Mouse (Mus musculus) heart, postnatal 25 days (tissue): ENCODE data around the gene Fam107b. TPM values are rescaled to one million over a fixed set of nuclear protein-coding genes. Genes with fewer than 3 reads are reported as not detected.

Experiments
- DNase-seq: peaks from one replicate; pipeline ENCODE4 v3.0.0; 2022; ENCODE audit warnings: low spot score
- intact Hi-C: fragments of 180-260 bp; cut with DNase I; formaldehyde crosslinking; loops from one replicate; pipeline ENCODE4 v1.15.1; 2025
- total RNA-seq, 2 experiments: library from RNA; stranded (reverse); gene quantifications; 2 replicates each; pipeline ENCODE4 v1.2.3; 2021

Fam107b gene
- total RNA-seq, 2 experiments from 2014 or later, result 6.8 to 8.2 TPM

DNA sequence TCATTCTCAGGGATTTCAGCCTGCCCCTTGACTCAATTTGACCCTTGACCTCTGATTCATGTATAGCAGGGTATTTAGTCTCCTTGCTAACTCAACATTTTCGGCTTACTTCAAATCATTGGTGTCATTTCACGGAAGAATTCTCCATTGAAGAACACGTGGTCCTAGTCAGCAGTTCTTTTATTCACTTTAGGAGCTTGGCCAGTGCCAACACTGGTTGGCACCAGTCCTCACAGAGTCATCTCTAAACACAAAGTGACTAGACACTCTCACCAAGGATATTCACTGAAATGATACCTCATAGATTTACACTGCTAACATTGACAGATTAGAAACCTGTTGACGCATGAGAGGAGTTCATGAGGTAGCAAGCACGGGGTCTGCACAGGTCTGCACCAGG is 32.9 kb downstream of the Fam107b start:
- DNase-seq, result no peak
- intact Hi-C loops, result no loop called here

DNA sequence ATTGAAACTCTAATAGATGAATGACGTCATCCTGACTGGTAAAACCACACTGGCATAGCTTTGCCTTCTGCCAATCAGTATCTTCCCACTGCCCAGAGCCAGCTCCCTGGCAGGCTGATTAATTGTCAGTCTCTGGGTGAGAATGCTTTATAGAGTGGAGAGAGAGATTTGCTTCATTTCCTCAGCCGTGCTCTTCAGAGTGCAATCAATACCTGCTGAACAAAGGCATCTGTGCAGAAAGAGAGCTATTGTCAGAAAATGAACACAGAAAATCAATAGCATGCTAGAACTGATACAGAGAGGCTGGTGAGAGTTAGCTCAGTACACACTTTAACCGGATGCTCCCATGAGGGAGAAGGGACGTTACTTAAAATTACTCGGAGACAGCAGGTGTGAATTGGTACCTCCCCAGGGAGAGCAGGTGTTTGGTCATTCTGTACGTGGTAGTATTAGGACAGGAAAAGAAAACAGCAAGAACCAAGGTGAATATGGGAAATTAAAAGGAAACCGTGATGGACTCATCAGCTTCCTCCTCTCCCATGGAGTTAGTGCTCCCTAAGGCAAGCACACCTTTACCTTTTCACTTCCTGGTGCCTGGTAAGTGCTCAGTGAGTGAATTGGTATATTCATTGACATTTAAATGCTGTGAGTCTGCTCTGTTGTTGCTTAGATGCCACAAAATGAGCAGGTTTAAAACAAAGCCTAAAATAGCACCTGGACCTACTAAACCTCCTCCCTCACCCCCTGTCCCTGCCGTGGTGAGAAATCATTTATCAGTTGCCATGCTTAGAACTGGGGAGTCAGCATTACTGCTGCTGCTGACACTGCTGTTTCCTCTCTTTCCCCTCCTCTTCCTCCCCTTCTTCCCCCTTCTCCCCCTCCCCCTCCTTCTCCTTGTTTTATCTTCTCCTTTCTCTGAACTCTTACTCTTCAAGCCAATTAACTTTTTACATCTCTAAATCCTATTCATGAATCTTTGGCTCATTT is 38.9 kb downstream of the Fam107b start:
- DNase-seq, result no peak
- intact Hi-C loops, result no loop called here

DNA sequence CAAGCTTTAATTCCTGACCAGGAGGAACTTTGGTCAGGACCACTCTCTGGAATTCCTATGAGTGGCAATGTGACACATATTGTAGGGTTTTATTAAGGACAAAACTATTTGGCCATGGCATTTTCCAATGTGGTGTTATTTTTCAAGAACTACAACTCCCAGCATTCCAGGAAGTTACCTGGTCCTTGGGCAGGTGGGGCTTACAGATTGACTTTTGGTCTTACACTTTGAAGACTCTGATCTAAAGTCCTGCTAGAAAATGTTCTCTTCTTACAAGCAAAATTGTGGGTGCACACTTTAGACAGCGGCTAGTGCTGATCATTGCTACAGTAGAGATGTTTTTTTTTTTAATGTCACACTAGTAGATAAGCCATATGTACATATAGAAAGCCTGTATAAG is 48.2 kb downstream of the Fam107b start:
- no peak for DNase-seq
- intact Hi-C loops, result no loop called here

DNA sequence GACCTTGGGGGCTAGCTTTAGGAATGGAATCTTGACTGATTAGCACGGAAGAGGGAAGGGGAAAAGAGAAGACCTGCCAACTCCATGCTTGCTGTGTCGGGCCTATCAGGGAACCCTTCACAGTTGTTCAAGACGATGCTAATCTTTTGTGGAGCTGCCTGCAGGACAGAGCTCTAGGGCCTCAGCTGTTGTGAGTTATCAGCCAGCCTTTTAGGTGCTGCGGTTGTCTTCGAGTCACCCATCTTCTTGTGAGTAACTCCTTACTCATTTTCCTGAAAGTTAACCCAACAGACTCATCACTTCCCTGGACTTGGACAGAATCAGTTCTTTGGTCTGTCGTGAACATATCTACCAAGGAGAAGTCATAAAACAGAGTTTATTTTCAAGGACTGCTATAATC is 51.3 kb downstream of the Fam107b start:
- intact Hi-C loops, result no loop called here
- no peak for DNase-seq

DNA sequence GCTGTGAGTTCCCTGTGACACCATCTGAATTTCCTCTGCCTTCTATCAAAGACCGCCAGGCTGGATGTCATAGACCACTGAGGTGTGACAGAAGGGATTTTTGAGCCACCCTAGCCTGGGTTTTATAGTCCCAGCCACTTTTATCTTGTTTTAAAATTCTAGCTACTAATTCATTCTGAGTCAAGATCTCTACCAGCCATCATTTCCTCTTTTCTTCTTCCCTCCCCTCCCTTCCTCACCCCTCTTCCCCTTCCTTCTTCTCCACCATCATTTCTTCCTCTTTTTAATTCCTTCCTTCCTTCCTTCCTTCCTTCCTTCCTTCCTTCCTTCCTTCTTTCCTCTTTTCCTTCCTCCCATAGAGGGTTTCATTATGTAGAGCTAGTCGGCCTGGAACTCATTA is 51.9 kb downstream of the Fam107b start:
- intact Hi-C loops, result no loop called here

DNA sequence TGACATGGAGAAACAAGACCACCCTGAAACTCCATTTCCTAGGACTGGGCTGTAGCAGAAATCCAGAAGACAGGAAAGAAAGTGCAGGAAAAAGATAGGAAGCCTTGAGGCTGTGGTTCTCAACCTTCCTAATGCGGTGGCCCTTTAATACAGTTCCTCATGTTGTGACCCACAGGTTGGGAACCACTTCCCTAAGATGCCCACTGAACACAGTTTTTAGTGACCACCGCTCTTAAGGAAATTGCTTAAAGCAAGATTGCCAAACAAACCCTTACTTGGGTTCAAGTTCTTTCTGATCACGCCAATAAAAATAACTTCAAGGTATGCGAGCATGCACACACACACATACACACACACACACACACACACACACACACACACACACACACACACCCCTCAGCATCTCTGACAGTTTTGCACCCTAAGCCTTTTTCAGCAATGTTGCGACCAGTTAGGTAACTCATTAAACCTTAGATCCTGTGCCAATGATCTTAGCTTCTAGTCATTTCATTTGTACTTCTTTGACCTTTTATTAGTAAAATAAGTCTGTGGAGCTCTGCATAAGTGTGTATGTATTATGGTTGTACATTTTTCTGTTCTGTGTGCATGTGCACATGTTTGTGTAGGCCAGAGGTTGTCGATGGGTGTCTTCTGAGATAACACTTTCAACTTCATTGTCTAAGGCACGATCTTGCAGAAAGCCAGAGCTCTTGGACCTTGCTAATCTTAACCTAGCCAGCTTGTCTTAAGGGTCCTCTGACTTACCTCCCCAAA is 53.1 kb downstream of the Fam107b start:
- intact Hi-C loops, result no loop called here
- DNase-seq, result no peak

More for the DNA sequence above, 51.9 kb downstream of the Fam107b start:
- no peak for DNase-seq

DNA sequence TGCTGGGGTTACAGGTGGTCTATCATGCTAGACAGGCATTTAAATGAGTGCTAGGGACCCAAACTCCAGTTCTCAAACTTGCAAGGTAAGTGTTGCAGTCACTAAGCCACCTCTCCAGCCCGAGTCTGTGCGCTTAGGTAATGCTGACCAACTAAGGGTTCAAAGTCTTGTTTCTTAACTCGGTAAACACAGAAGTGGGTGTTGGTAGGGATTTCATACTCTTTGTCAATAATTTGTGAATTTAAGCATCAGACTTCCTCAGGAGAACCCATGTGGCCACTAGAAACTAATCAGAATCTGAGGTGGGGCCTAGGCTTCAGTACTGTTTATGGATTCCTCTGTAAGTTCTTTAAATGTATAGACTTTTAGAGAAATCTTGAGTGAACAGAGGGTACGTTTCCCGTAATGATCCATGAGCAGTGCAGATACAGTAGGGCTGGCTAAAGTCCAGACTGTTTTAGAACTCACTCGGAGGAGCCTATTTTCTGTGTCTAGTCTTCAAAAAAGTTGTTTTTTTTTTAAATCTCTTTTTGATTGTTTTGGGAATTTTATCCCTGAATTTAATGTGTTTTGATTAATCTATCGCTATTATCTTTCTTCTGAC is 53.8 kb downstream of the Fam107b start:
- no peak for DNase-seq
- intact Hi-C loops, result no loop called here

DNA sequence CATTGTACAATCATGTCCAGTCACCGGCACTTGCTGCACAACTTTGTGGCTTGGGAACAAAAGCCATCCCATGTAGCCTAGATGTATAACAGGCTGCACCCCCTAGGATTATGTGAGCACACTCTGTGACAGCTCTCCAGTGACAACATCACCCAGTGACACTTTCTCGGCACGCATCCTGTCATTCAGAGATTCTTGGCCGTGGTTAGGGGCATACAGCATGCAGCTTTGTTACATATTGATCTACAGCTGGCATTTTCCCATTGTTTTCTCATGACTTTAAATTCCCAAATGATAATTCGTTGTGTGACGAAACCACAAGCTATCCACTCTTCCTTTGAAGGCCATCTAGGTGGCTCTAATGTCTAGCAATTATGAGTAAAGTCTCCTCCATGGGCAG is 58.8 kb downstream of the Fam107b start:
- DNase-seq, result no peak
- intact Hi-C loops, result no loop called here

DNA sequence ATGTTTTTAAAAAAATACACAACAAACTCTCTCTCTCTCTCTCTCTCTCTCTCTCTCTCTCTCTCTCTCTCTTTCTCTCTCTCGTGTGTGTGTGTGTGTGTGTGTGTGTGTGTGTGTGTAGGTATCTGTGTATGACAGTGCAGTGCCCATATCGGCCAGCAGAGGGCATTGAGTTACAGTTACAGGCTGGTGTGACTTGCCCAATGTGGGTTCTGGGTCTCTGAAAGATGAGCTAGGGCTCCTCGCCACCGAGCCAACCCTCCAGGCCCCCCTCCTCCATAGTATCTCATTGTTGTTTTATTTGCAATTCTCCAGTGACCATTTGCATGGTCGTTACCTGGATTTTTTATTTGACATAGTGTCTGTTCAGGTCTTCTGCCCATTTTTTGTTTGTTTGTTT is 59.5 kb downstream of the Fam107b start:
- DNase-seq, result no peak
- intact Hi-C loops, result no loop called here

DNA sequence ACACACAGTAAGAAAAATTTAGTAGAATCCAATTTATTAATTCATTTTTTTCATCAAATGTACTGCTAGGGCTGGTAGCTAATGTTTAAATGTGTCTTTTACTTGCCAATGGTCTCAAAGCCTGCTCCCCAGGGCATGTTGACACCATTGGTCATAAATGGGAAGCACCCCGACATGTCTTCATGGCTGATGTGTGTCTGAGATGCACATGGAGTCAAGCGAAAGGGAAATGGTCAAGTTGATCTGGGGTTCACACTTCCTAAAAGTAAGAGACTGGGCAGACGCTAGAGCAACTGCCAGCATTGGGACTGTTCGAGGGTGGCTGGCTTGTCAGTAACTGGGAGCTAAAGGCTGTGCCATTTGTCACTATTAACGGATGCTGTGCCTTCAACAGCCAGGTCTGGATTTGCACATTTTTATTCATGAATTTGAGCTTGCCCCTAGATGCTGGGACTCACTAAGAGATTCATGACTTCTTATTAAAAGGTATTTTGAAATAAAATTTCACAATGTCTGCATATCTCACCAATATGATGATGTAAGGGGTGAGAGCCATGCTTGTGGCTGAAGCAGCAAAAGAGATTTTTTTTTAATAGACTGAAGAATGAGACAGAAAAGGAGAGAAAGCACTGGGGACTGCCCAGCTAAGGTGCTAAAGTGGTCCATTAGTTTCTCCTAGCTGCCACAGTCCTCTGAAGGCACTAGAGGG is 60.6 kb downstream of the Fam107b start:
- DNase-seq, result no peak
- intact Hi-C loops, result no loop called here

DNA sequence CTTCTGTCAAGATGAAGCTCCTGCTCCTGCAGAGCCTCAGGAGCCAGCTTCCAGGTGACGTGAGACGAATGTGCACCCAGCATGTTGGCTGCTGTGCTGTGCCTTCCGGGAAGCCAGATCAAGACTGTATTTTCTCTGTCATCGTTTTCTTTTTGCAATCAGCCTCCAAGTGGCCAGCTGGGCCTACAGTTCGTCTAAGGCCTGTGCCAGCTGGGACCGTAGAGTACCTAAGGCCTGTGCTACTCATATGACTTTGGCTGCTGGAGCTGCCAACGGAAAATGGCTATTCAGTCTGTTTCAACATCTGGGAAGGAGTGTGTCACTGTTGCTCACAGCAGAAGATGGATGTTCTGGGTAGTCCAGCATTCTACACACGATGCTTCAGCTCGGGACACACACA is 62.8 kb downstream of the Fam107b start:
- intact Hi-C loops, result no loop called here
- peak; percentile 3 for DNase-seq

DNA sequence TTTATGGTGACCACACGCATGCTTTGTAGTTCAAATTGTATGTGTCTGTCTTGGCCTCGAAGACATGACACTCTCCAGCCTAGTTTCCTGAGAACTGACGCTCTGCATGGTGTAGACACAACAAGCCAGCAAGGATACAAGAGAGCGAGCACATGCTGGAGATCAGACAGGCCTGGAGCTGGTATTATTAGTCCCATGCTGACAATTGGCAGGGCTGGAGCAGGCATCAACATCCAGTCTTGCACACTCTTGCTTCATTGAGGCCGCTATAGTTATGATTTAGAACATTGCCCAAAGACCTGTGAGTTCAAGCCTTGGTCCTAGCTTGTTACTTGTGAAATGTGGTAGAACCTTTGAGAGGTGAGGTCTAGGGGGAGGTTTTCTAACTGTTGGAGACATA is 66.5 kb downstream of the Fam107b start:
- intact Hi-C loops, result no loop called here
- DNase-seq, result no peak

DNA sequence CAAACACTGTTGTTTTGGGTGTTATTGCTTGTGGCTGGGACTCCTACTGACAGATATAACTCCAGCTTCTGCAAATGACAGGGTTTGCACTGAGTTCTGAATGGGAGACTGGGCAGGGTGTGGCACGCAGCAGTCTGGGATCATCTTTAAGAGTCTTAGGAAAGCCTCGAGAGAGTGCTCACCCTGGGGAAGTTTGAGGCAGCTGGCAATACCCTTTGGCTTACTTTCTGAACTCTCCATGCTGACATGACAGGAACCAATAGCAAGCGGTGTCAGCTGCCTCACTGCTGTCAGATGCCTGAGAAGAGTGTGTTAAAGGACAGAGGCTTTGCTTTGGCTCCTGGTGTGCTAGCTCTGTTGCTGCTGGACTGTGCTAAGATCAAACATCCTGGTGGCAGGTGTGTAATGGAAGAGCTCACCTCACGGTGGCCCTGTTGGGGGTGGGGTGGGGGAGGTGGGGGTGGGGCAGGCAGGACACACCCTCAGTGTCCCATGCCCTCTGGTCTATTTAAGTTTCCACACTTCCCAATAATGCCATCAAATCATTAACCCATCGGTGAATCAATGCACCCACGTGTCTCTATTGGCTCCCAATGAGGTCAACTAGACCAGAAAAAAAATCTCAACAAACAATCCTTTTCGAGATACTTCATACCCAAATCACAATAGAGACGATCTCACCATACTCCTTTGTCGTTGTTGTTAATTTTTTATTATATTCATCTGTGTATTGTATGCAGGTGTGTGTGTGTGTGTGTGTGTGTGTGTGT is 70.9 kb downstream of the Fam107b start:
- no peak for DNase-seq
- intact Hi-C loops, result no loop called here

DNA sequence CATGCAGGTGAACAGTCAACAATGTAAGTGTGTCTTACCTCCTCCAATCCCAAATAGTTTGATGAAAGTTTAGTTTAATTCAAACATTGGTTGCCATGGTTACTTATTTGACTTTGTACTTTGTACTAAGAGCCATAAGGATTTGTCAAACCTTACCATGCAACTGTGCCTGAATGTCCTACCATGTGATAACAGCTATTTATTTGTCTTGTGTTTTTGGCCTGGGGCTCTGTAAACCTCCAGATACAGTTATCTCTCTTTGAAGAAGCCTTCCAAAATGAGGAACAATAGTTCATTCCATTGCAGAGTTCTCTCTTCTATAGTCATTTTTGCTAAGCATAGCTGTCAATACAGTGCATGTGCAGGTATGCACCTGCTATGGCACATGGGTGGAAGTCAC is 72.7 kb downstream of the Fam107b start:
- no peak for DNase-seq
- intact Hi-C loops, result no loop called here

DNA sequence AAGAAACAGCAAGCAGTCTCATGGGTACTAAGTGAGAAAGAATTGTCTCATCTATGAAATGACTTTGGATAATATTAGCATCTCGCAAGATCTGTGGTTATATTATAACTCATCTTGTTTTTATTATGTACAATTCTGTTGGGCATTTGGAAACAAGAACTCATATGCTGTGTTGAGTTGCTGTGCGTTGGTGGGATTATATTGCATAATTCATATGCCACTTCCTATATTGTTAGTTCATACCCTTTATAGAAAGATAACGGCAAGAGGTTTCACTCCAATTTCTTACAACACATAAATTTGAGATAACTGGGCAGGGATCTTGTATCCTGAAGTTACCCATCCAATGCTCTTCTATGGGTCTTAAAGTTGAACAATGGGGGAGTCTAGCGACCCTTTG is 75.5 kb downstream of the Fam107b start:
- DNase-seq, result no peak
- intact Hi-C loops, result no loop called here

DNA sequence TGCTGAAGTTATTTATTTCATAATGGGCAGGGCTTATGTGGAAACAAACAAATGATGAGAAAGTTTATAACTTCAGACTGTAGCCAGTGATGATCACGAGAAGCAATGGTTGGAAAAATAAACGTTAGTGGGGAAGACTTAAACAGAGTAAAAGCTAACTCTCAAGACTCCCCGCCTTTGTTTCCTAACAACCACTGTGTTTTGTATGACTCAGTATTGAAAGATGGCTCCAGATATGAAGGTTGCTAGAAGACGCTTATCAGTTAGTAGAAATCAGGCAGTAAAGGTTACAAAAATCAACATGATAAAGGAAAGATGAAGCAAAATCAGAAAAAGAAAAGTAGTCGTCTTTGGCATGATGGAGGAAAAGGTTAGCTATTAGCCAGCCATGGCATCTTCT is 78.9 kb downstream of the Fam107b start:
- intact Hi-C loops, result no loop called here
- no peak for DNase-seq

DNA sequence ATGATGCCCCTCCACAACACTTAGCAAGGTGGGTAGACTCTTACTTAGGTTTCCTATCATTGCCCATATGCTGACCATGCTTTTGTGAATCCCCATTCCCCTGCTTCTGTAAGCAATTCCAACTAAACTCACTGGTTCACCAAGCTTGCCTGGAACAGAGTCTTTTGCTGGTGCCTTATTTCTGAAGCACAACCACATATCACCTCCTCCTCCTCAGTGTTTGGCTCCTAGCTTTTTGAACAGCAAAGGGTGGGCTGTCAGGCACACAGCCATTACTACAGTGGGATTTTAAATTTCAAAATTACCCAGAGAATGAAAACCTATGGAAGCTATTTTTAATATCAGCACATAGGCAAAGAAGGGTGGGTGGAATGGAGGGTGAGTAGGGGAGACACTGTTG is 84.3 kb downstream of the Fam107b start:
- DNase-seq, result no peak
- intact Hi-C loops, result no loop called here

DNA sequence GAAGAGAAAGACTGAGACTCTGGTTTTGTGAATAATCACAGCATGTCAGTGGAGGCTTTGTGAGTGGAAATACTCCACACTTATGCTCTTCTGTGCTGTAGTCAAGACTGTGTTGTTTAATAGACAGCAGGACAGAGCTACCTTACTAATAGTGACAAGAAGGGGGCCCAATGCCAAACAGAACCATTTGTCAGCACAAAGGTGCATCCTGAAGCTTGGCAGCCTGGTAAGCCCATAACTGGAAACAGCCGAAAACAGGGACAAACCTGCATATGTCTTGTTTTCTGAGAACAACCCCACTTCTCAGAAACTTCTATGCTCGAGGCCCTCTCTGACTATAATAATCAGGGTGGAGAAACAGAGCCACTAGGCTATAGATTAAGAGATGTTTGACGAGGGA is 85.8 kb downstream of the Fam107b start:
- no peak for DNase-seq
- intact Hi-C loops, result no loop called here

DNA sequence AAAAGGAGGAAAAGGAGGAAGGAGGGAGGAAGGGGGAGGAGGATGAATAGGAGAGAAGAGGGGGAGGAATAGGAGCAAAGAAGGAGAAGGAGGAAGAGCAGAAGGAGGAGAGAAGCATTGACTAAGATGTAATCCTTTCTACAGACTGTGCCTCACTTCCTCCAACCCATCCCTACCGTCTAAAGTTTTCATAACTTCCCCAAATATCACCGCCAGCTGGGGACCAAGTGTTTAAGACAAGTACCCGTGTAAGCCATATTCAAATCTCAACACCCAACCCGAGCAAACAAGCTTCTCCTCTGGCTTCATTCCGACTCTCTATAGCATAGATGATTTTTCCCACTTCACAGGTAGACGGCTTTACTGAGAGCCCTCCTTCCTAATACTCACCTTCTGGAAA is 86.5 kb downstream of the Fam107b start:
- intact Hi-C loops, result no loop called here
- DNase-seq, result no peak
